Mouse (Mus musculus) gastrocnemius, postnatal 4 days (tissue): ENCODE measurements around the gene Mms22l. TPM values are rescaled to one million over a fixed set of nuclear protein-coding genes. Genes with fewer than 3 reads are reported as not detected.
"Not testable (repeated sequence)": the region's sequence is repeated elsewhere in the genome, so short reads cannot be mapped to it uniquely, and the experiment has no call there.

ENCODE experiments used
- DNase-seq, 2 experiments: peaks; one replicate each; pipeline ENCODE4 v3.0.0; 2021 to 2022; ENCODE audit warnings: low spot score in 2 of 2, mixed read lengths in 2 of 2
- total RNA-seq, 2 experiments: library from RNA; stranded (reverse); gene quantifications; 2 replicates each; pipeline ENCODE4 v1.2.3; 2021

Gene Mms22l
- total RNA-seq, 2 experiments from 2014 or later, result 7.6 to 9.5 TPM

GRCm38 (mm10) chr4:24620005-24620404 lies 123.8 kb downstream of the Mms22l start:
- DNase-seq, result no peak

GRCm38 (mm10) chr4:24620440-24620839 lies 124.2 kb downstream of the Mms22l start:
- no peak for DNase-seq

GRCm38 (mm10) chr4:24621422-24622187 lies 125.4 kb downstream of the Mms22l start:
- no peak for DNase-seq

- no peak for DNase-seq
Observed at GRCm38 (mm10) chr4:24625951-24626584, 129.8 kb downstream of the Mms22l start.

GRCm38 (mm10) chr4:24626686-24627085 lies 130.4 kb downstream of the Mms22l start:
- no peak for DNase-seq

GRCm38 (mm10) chr4:24627871-24628270 lies 131.6 kb downstream of the Mms22l start:
- no peak for DNase-seq

GRCm38 (mm10) chr4:24630430-24630829 lies 134.2 kb downstream of the Mms22l start:
- DNase-seq, result no peak

- DNase-seq, result no peak
Observed at GRCm38 (mm10) chr4:24631177-24631911, 135.1 kb downstream of the Mms22l start.

GRCm38 (mm10) chr4:24642306-24642705 lies 146.1 kb downstream of the Mms22l start:
- DNase-seq, result no peak

- not testable (repeated sequence) for DNase-seq
Observed at GRCm38 (mm10) chr4:24644735-24645134, 148.5 kb downstream of the Mms22l start.
